Mouse (Mus musculus) heart, postnatal 25 days (tissue): Measurements from ENCODE around the gene C2cd5. TPM values are rescaled to one million over a fixed set of nuclear protein-coding genes. Genes with fewer than 3 reads are reported as not detected.

Experiments used
- DNase-seq: peaks from one replicate; pipeline ENCODE4 v3.0.0; 2022; ENCODE audit warnings: low spot score
- intact Hi-C: fragments of 180-260 bp; cut with DNase I; formaldehyde crosslinking; loops from one replicate; pipeline ENCODE4 v1.15.1; 2025
- total RNA-seq, 2 experiments: library from RNA; stranded (reverse); gene quantifications; 2 replicates each; pipeline ENCODE4 v1.2.3; 2021

The C2cd5 gene
- total RNA-seq, 2 experiments from 2014 or later, result 15.4 to 16.7 TPM

- intact Hi-C loops, result no loop called here
These were observed 19.2 kb downstream of the C2cd5 start for GRCm38 (mm10) chr6:143080774-143081173.

GRCm38 (mm10) chr6:143079126-143079525, 20.8 kb downstream of the C2cd5 start:
- no peak for DNase-seq
- intact Hi-C loops, result no loop called here

More at GRCm38 (mm10) chr6:143080774-143081173, 19.2 kb downstream of the C2cd5 start:
- no peak for DNase-seq

- intact Hi-C loops, result no loop called here
- no peak for DNase-seq
These were observed 23.5 kb downstream of the C2cd5 start for GRCm38 (mm10) chr6:143076461-143076860.

GRCm38 (mm10) chr6:143073914-143074313, 26.0 kb downstream of the C2cd5 start:
- no peak for DNase-seq
- intact Hi-C loops, result no loop called here

- no peak for DNase-seq
- intact Hi-C loops, result no loop called here
These were observed 26.5 kb downstream of the C2cd5 start for GRCm38 (mm10) chr6:143073476-143073875.

- no peak for DNase-seq
- intact Hi-C loops, result no loop called here
These were observed 27.4 kb downstream of the C2cd5 start for GRCm38 (mm10) chr6:143072412-143073014.

GRCm38 (mm10) chr6:143070736-143071135, 29.2 kb downstream of the C2cd5 start:
- no peak for DNase-seq
- intact Hi-C loops, result no loop called here

- intact Hi-C loops, result no loop called here
- DNase-seq, result no peak
These were observed 29.9 kb downstream of the C2cd5 start for GRCm38 (mm10) chr6:143070019-143070418.

- DNase-seq, result no peak
- intact Hi-C loops, result no loop called here
These were observed 30.3 kb downstream of the C2cd5 start for GRCm38 (mm10) chr6:143069606-143070005.

- DNase-seq, result no peak
- intact Hi-C loops, result no loop called here
These were observed 31.6 kb downstream of the C2cd5 start for GRCm38 (mm10) chr6:143068181-143068915.

- intact Hi-C loops, result no loop called here
- no peak for DNase-seq
These were observed 32.3 kb downstream of the C2cd5 start for GRCm38 (mm10) chr6:143067654-143068053.

- intact Hi-C loops, result no loop called here
These were observed 33.1 kb downstream of the C2cd5 start for GRCm38 (mm10) chr6:143066859-143067258.

GRCm38 (mm10) chr6:143064047-143064446, 35.9 kb downstream of the C2cd5 start:
- no peak for DNase-seq
- intact Hi-C loops, result no loop called here

More at GRCm38 (mm10) chr6:143066859-143067258, 33.1 kb downstream of the C2cd5 start:
- DNase-seq, result no peak

- DNase-seq, result no peak
- intact Hi-C loops, result no loop called here
These were observed 42.3 kb downstream of the C2cd5 start for GRCm38 (mm10) chr6:143057601-143058000.

GRCm38 (mm10) chr6:143051566-143051965, 48.4 kb downstream of the C2cd5 start:
- intact Hi-C loops, result no loop called here
- no peak for DNase-seq

- intact Hi-C loops, result no loop called here
- no peak for DNase-seq
These were observed 50.0 kb downstream of the C2cd5 start for GRCm38 (mm10) chr6:143049791-143050555.

- intact Hi-C loops, result no loop called here
- no peak for DNase-seq
These were observed 50.8 kb downstream of the C2cd5 start for GRCm38 (mm10) chr6:143049117-143049516.

GRCm38 (mm10) chr6:143047538-143048258, 52.2 kb downstream of the C2cd5 start:
- intact Hi-C loops, result no loop called here
- DNase-seq, result no peak

GRCm38 (mm10) chr6:143041578-143041977, 58.4 kb downstream of the C2cd5 start:
- DNase-seq, result no peak
- intact Hi-C loops, result no loop called here

GRCm38 (mm10) chr6:143035261-143035660, 64.7 kb downstream of the C2cd5 start:
- intact Hi-C loops, result loop anchor here (2.0 kb wide), 1 partner anchor 140 kb away; no protein-coding TSS in a partner anchor
- DNase-seq, result no peak
